Mouse (Mus musculus) gastrocnemius, postnatal 4 days (tissue): ENCODE results near the gene Dot1l. TPM values are rescaled to one million over a fixed set of nuclear protein-coding genes. Genes with fewer than 3 reads are reported as not detected.
"Not testable (repeated sequence)": the region's sequence is repeated elsewhere in the genome, so short reads cannot be mapped to it uniquely, and the experiment has no call there.

Experiments used
- DNase-seq, 2 experiments: peaks; one replicate each; pipeline ENCODE4 v3.0.0; 2021 to 2022; ENCODE audit warnings: low spot score in 2 of 2, mixed read lengths in 2 of 2
- total RNA-seq, 2 experiments: library from RNA; stranded (reverse); gene quantifications; 2 replicates each; pipeline ENCODE4 v1.2.3; 2021

Gene Dot1l
- total RNA-seq, 2 experiments from 2014 or later, result 50.5 to 61.2 TPM

- DNase-seq, result no peak
These were observed 53.3 kb downstream of the Dot1l start for GRCm38 (mm10) chr10:80808099-80808984.

- DNase-seq, result no peak
These were observed 54.1 kb downstream of the Dot1l start for GRCm38 (mm10) chr10:80808985-80809632.

- DNase-seq, result no peak
These were observed 55.1 kb downstream of the Dot1l start for GRCm38 (mm10) chr10:80810084-80810483.

GRCm38 (mm10) chr10:80812391-80813041 lies 57.5 kb downstream of the Dot1l start:
- no peak for DNase-seq

- peak in 1 of 2 experiments; percentile 71 for DNase-seq
These were observed 58.4 kb downstream of the Dot1l start, which contains the start of gene Jsrp1 for GRCm38 (mm10) chr10:80813366-80813765. Jsrp1 (minus strand) TSS chr10:80813498.

- DNase-seq, result no peak
These were observed 59.8 kb downstream of the Dot1l start for GRCm38 (mm10) chr10:80814800-80815199.

GRCm38 (mm10) chr10:80816303-80816702 lies 61.3 kb downstream of the Dot1l start:
- DNase-seq, result not testable (repeated sequence)

GRCm38 (mm10) chr10:80817164-80817563 lies 62.2 kb downstream of the Dot1l start:
- no peak for DNase-seq

GRCm38 (mm10) chr10:80817955-80818354 lies 62.9 kb downstream of the Dot1l start:
- DNase-seq, result not testable (repeated sequence)

- no peak for DNase-seq
These were observed 63.7 kb downstream of the Dot1l start for GRCm38 (mm10) chr10:80818599-80819281.

GRCm38 (mm10) chr10:80819406-80819805 lies 64.4 kb downstream of the Dot1l start:
- no peak for DNase-seq

GRCm38 (mm10) chr10:80821991-80822390 lies 67.0 kb downstream of the Dot1l start:
- no peak for DNase-seq

- no peak for DNase-seq
These were observed 67.5 kb downstream of the Dot1l start for GRCm38 (mm10) chr10:80822528-80822927.

- DNase-seq, result no peak
These were observed 68.3 kb downstream of the Dot1l start for GRCm38 (mm10) chr10:80823316-80823715.

GRCm38 (mm10) chr10:80823847-80824643 lies 69.0 kb downstream of the Dot1l start:
- DNase-seq, result no peak

- DNase-seq, result no peak
These were observed 69.8 kb downstream of the Dot1l start for GRCm38 (mm10) chr10:80824827-80825226.

GRCm38 (mm10) chr10:80826151-80827062 lies 71.4 kb downstream of the Dot1l start, which contains the start of gene Oaz1:
Oaz1 (plus strand) TSS chr10:80826656.
- peak; percentile 95 to 97 for DNase-seq

GRCm38 (mm10) chr10:80827063-80827869 lies 72.3 kb downstream of the Dot1l start:
- no peak for DNase-seq
